Mouse (Mus musculus) heart, adult 8-10 months (tissue): Measurements from ENCODE around the gene Npnt. TPM values are rescaled to one million over a fixed set of nuclear protein-coding genes. Genes with fewer than 3 reads are reported as not detected.

Experiments used
- DNase-seq: peaks from one replicate; pipeline ENCODE4 v3.0.0; 2022; ENCODE audit warnings: low spot score
- total RNA-seq, 4 experiments: library from RNA; stranded (reverse); gene quantifications; 2 replicates each; pipeline ENCODE4 v1.2.4; 2022

Npnt gene
- total RNA-seq, 4 experiments from 2014 or later, result 1.4 to 2.4 (median 1.9) TPM

GRCm38 (mm10) chr3:132856651-132857050 lies 93.4 kb downstream of the Npnt start:
- no peak for DNase-seq

- no peak for DNase-seq
Observed at GRCm38 (mm10) chr3:132855458-132856212, 94.5 kb downstream of the Npnt start.

GRCm38 (mm10) chr3:132854271-132854670 lies 95.8 kb downstream of the Npnt start:
- DNase-seq, result no peak

GRCm38 (mm10) chr3:132851841-132852728 lies 98.0 kb downstream of the Npnt start:
- DNase-seq, result no peak

- DNase-seq, result no peak
Observed at GRCm38 (mm10) chr3:132851417-132851816, 98.7 kb downstream of the Npnt start.

- DNase-seq, result no peak
Observed at GRCm38 (mm10) chr3:132850431-132850830, 99.7 kb downstream of the Npnt start.

GRCm38 (mm10) chr3:132849669-132850068 lies 100.4 kb downstream of the Npnt start:
- DNase-seq, result no peak

GRCm38 (mm10) chr3:132842676-132843075 lies 107.4 kb downstream of the Npnt start:
- DNase-seq, result no peak

- DNase-seq, result no peak
Observed at GRCm38 (mm10) chr3:132839516-132839915, 110.6 kb downstream of the Npnt start.

- no peak for DNase-seq
Observed at GRCm38 (mm10) chr3:132838656-132839417, 111.3 kb downstream of the Npnt start.

GRCm38 (mm10) chr3:132837134-132837533 lies 113.0 kb downstream of the Npnt start:
- no peak for DNase-seq

GRCm38 (mm10) chr3:132835118-132835794 lies 114.8 kb downstream of the Npnt start:
- DNase-seq, result no peak

Other genes with a start within 250 kb of the Npnt start
- gene Ints12, start 141.5 kb upstream of the Npnt start, total RNA-seq, result 1 to 10 TPM; 7.8 to 8.7 (median 8.4) TPM
- 1 to 10 TPM; 2.8 to 3.5 (median 3.2) TPM for gene Gstcd, start 141.7 kb upstream of the Npnt start, total RNA-seq